Mouse (Mus musculus): ENCODE results near the gene Mrps7.
A peak's percentile ranks its signal among the peaks of the same experiment; 100 is the strongest.

Gene Mrps7

GRCm38 (mm10) chr11:115608421-115609399 is 5.0 kb downstream of the Mrps7 start:
- no peak for DNase-seq (ENCODE audit: low spot score)

GRCm38 (mm10) chr11:115609576-115609975 is 5.9 kb downstream of the Mrps7 start:
- DNase-seq (ENCODE audit: low spot score) = no peak

- no peak for DNase-seq (ENCODE audit: low spot score)
Observed at GRCm38 (mm10) chr11:115611173-115611572, 7.4 kb downstream of the Mrps7 start.

- peak; percentile 58 for DNase-seq (ENCODE audit: low spot score)
Observed at GRCm38 (mm10) chr11:115612059-115612409, 8.3 kb downstream of the Mrps7 start.

- peak; percentile 79 for DNase-seq (ENCODE audit: low spot score)
Observed at GRCm38 (mm10) chr11:115612410-115613137, 8.8 kb downstream of the Mrps7 start, which contains the start of gene Mif4gd. Mif4gd (minus strand) TSS chr11:115612969.

- DNase-seq (ENCODE audit: low spot score) = no peak
Observed at GRCm38 (mm10) chr11:115613138-115613945, 9.6 kb downstream of the Mrps7 start.

- peak; percentile 35 for DNase-seq (ENCODE audit: low spot score)
Observed at GRCm38 (mm10) chr11:115614346-115615107, 10.8 kb downstream of the Mrps7 start.

- DNase-seq (ENCODE audit: low spot score) = no peak
Observed at GRCm38 (mm10) chr11:115615108-115615825, 11.5 kb downstream of the Mrps7 start.

- no peak for DNase-seq (ENCODE audit: low spot score)
Observed at GRCm38 (mm10) chr11:115615875-115616274, 12.2 kb downstream of the Mrps7 start.

- DNase-seq (ENCODE audit: low spot score) = no peak
Observed at GRCm38 (mm10) chr11:115616371-115616770, 12.6 kb downstream of the Mrps7 start.

- no peak for DNase-seq (ENCODE audit: low spot score)
Observed at GRCm38 (mm10) chr11:115616893-115617292, 13.2 kb downstream of the Mrps7 start.

- DNase-seq (ENCODE audit: low spot score) = no peak
Observed at GRCm38 (mm10) chr11:115618001-115618400, 14.3 kb downstream of the Mrps7 start.

GRCm38 (mm10) chr11:115618732-115619516 is 15.2 kb downstream of the Mrps7 start:
- no peak for DNase-seq (ENCODE audit: low spot score)

- DNase-seq (ENCODE audit: low spot score) = no peak
Observed at GRCm38 (mm10) chr11:115619949-115620348, 16.2 kb downstream of the Mrps7 start.

GRCm38 (mm10) chr11:115623487-115624070 is 19.9 kb downstream of the Mrps7 start:
- DNase-seq (ENCODE audit: low spot score) = no peak

- no peak for DNase-seq (ENCODE audit: low spot score)
Observed at GRCm38 (mm10) chr11:115625877-115626276, 22.2 kb downstream of the Mrps7 start.

GRCm38 (mm10) chr11:115626824-115627616 is 23.3 kb downstream of the Mrps7 start:
- DNase-seq (ENCODE audit: low spot score) = no peak

GRCm38 (mm10) chr11:115627705-115628464 is 24.2 kb downstream of the Mrps7 start, which contains the start of gene Slc25a19:
Slc25a19 (minus strand) TSS chr11:115628295.
- peak; percentile 95 for DNase-seq (ENCODE audit: low spot score)

All from ovary, postnatal 10 days (tissue).